Mouse (Mus musculus): ENCODE data around the gene Ctla4. TPM values are rescaled to one million over a fixed set of nuclear protein-coding genes. Genes with fewer than 3 reads are reported as not detected.
A peak's percentile ranks its signal among the peaks of the same experiment; 100 is the strongest.

Ctla4 gene
- polyA plus RNA-seq, 3 experiments from 2014 or later: 121 to 243 (median 214) TPM

GRCm38 (mm10) chr1:60866043-60866442 is 20.8 kb upstream of the Ctla4 start:
- no peak for ATAC-seq

GRCm38 (mm10) chr1:60868333-60869277 is 18.2 kb upstream of the Ctla4 start:
- peak; percentile 91 for ATAC-seq

- ATAC-seq: peak; percentile 65
These were observed 11.5 kb upstream of the Ctla4 start for GRCm38 (mm10) chr1:60875267-60875666.

GRCm38 (mm10) chr1:60880116-60880867 is 6.5 kb upstream of the Ctla4 start:
- ATAC-seq: no peak

- peak; percentile 60 for ATAC-seq
These were observed 4.0 kb upstream of the Ctla4 start for GRCm38 (mm10) chr1:60882792-60883191.

GRCm38 (mm10) chr1:60883279-60883678 is 3.5 kb upstream of the Ctla4 start:
- no peak for ATAC-seq

GRCm38 (mm10) chr1:60884611-60885010 is 2.2 kb upstream of the Ctla4 start:
- no peak for ATAC-seq

GRCm38 (mm10) chr1:60898127-60898932 is 11.5 kb downstream of the Ctla4 start:
- ATAC-seq: peak; percentile 63

GRCm38 (mm10) chr1:60898933-60899210 is 12.1 kb downstream of the Ctla4 start:
- no peak for ATAC-seq

- ATAC-seq: peak; percentile 25
These were observed 12.4 kb downstream of the Ctla4 start for GRCm38 (mm10) chr1:60899244-60899643.

- ATAC-seq: peak; percentile 43
These were observed 15.7 kb downstream of the Ctla4 start for GRCm38 (mm10) chr1:60902547-60902946.

GRCm38 (mm10) chr1:60903126-60903525 is 16.3 kb downstream of the Ctla4 start:
- ATAC-seq: no peak

- no peak for ATAC-seq
These were observed 17.7 kb downstream of the Ctla4 start for GRCm38 (mm10) chr1:60904456-60904978.

GRCm38 (mm10) chr1:60907466-60907865 is 20.7 kb downstream of the Ctla4 start:
- ATAC-seq: peak; percentile 17

- ATAC-seq: peak; percentile 51
These were observed 22.0 kb downstream of the Ctla4 start for GRCm38 (mm10) chr1:60908751-60909161.

- no peak for ATAC-seq
These were observed 22.9 kb downstream of the Ctla4 start for GRCm38 (mm10) chr1:60909746-60910145.

- peak; percentile 30 for ATAC-seq
These were observed 24.0 kb downstream of the Ctla4 start for GRCm38 (mm10) chr1:60910796-60911195.

- peak; percentile 8 for ATAC-seq
These were observed 24.8 kb downstream of the Ctla4 start for GRCm38 (mm10) chr1:60911631-60912030.

- ATAC-seq: peak; percentile 48
These were observed 26.5 kb downstream of the Ctla4 start for GRCm38 (mm10) chr1:60913305-60913704.

- peak; percentile 20 for ATAC-seq
These were observed 29.5 kb downstream of the Ctla4 start for GRCm38 (mm10) chr1:60916281-60916781.

GRCm38 (mm10) chr1:60920493-60921355 is 33.9 kb downstream of the Ctla4 start:
- ATAC-seq: peak; percentile 35

All from inflammation-experienced regulatory T-cells, adult 6 months (primary cell).